Mouse (Mus musculus) liver, postnatal 0 days (tissue): ENCODE measurements around the gene Gm20481.

Experiments
- CTCF ChIP-seq: sonication (generic); IDR thresholded peaks from 2 replicates; pipeline ENCODE4 v1.5.1; 2016; ENCODE audit warnings: antibody characterized with exemption, low read depth
- EP300 ChIP-seq: IDR thresholded peaks from 2 replicates; pipeline ENCODE4 v1.6.1; 2016; ENCODE audit warnings: antibody characterized with exemption, low read depth, mild to moderate bottlenecking

GRCm38 (mm10) chr17:34979631-34980030 lies 9.9 kb downstream of the Gm20481 start:
- TF ChIP-seq CTCF (no peak), EP300 (peak; percentile 61)
